Mouse (Mus musculus) ES-E14 (cell line): ENCODE data around the gene Iqcc.

ENCODE experiments used
- CHD2 ChIP-seq: IDR thresholded peaks from 2 replicates; pipeline ENCODE4 v1.6.1; 2014; ENCODE audit warnings: mild to moderate bottlenecking, low read depth, low read length, inconsistent platforms
- HCFC1 ChIP-seq: IDR thresholded peaks from 2 replicates; pipeline ENCODE4 v1.6.1; 2012; ENCODE audit warnings: low read length, inconsistent platforms, borderline replicate concordance; ENCODE audit not compliant: insufficient read depth
- MAFK ChIP-seq: IDR thresholded peaks from 2 replicates; pipeline ENCODE4 v1.6.1; 2014; ENCODE audit warnings: mild to moderate bottlenecking, low read depth, low read length, inconsistent platforms; ENCODE audit not compliant: insufficient read depth
- ZC3H11A ChIP-seq: IDR thresholded peaks from 2 replicates; pipeline ENCODE4 v1.6.1; 2012; ENCODE audit warnings: low read depth, mild to moderate bottlenecking, inconsistent platforms, low read length, borderline replicate concordance

DNA sequence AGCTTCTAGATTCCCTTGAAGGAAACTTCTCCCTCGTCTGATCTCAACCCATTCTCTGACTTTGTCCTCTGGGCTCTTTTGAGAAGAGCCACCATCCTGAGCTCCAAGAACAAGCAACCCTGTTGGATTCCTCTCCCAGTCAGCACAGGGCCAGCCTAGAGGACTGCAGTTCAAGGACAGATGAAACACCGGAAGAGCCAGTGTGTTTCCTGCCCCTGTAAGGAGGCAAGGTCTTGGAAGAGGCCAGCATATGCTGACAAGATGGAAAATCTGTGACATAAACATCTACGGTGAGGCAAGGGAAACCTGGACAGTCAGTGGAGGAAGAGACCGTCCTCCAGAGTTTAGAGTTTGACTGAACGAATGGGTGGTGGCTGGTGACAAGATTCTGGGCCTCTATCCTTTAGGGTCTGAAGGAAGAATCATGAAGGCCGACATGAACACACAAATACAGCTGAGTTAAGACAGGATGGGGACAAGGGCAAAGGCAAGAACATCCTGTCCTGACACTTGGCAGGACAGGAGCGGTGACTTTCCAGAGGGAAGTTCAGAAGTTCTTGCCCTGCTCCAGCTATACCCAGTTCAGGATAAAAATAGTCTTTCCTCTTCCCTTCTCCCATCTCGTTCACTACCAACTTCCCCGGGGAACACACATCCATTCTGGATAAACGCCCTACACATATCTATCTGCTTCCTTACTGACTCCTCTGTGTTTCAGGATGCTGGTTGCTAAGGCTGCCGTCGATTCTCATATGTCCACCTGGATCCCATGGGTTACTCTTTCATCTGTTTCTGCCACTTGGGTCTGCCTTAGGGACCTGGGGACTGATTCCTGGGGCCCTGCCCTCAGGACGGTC lies 46.4 kb downstream of the Iqcc start:
- TF ChIP-seq ZC3H11A (no peak), HCFC1 (no peak), CHD2 (no peak), MAFK (no peak)
